Mouse (Mus musculus): Measurements from ENCODE around the gene Kcnj16. TPM values are rescaled to one million over a fixed set of nuclear protein-coding genes. Genes with fewer than 3 reads are reported as not detected.

The Kcnj16 gene
- polyA plus RNA-seq, 1 experiment from 2014 or later, result not detected

DNA sequence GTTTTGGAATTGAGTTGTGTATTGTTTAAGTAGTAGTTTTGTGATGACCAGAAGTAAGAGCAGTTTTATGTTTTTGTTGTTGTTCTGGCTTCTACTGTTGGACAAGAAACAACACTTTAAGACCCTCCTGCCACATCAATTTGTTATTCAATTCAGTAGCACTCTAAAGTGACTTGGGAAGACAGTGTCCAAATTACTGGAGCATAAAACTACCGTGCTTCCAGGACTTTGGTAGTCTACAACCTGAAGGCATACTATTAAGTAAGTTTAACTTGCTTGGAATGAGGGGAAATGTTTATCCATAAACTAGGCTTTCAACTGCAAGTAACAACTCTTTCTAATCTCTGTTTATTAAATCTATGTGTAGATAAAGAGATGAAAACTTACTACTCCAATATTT, 17.7 kb downstream of the Kcnj16 start:
- Histone ChIP-seq H3K9me3 (ENCODE audit: control insufficient read depth, low read length) (no peaks in the 10 kb centered on the region), H3K27ac (ENCODE audit: low read depth, low read length) (no peak overlapping the region), H3K4me3 (ENCODE audit: low read depth, low read length) (no peak overlapping the region), H3K4me1 (ENCODE audit: control insufficient read depth, insufficient read depth, low read length) (no peaks in the 10 kb centered on the region), H3K36me3 (ENCODE audit: control insufficient read depth, insufficient read depth, low read length) (no peaks in the 10 kb centered on the region), H3K27me3 (ENCODE audit: control insufficient read depth, insufficient read depth, low read length) (no peaks in the 10 kb centered on the region), H3K4me2 (ENCODE audit: low read depth) (no peak overlapping the region), H3K9ac (ENCODE audit: low read length) (no peak overlapping the region)
- DNase-seq (ENCODE audit: low spot score), result no peak
- no peak for ATAC-seq (ENCODE audit: insufficient read depth, low FRiP score, low TSS enrichment)
- WGBS, result 96% methylated on average over 1 of the region's 1 CpGs

DNA sequence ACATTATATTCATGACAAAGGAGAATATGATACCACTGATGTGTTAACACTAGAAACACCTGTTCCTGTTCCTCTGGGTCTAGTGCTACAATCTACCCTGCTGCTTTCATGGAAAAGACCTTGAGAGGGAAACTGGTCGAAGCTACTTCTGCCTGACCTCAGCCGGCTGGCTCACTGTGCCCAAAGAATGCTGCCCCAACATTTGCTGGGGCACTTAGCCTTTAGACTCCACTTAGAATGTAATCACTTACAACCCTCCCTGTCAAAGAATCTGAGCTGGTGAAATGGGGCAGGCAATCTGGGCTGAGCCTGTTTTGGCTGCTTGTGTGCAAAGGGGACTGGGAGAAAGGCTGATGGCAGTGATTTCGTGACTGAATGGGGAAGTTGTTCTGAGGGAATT, 18.1 kb downstream of the Kcnj16 start:
- Histone ChIP-seq H3K9me3 (ENCODE audit: control insufficient read depth, low read length) (no peaks in the 10 kb centered on the region), H3K36me3 (ENCODE audit: control insufficient read depth, insufficient read depth, low read length) (no peaks in the 10 kb centered on the region), H3K9ac (ENCODE audit: low read length) (no peak overlapping the region), H3K27me3 (ENCODE audit: control insufficient read depth, insufficient read depth, low read length) (no peaks in the 10 kb centered on the region), H3K4me1 (ENCODE audit: control insufficient read depth, insufficient read depth, low read length) (no peaks in the 10 kb centered on the region), H3K27ac (ENCODE audit: low read depth, low read length) (no peak overlapping the region), H3K4me3 (ENCODE audit: low read depth, low read length) (no peak overlapping the region), H3K4me2 (ENCODE audit: low read depth) (no peak overlapping the region)
- no peak for DNase-seq (ENCODE audit: low spot score)
- no peak for ATAC-seq (ENCODE audit: insufficient read depth, low FRiP score, low TSS enrichment)
- 48% methylated on average over 3 of the region's 3 CpGs for WGBS

DNA sequence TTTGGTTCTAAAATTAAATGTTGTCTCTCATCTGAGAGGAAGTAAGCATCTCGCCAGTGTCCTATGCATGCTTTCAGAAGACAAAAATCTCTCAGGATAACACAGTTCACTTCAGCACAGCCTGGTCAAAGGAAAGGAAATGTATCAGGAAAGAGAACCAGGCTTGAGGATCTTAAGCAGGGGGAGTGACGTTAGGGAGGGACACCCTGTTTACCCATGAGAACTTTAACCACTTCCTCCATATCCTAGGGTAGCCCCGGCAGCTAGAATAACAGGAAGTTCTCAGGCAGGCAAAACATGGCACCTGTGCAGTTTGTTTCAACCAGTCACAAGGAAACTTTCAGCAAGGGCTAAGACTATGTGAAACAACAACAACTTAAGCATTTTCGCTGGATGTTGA, 25.8 kb downstream of the Kcnj16 start:
- H3K36me3 ChIP-seq (ENCODE audit: control insufficient read depth, insufficient read depth, low read length), result no peaks in the 10 kb centered on the region
- no peaks in the 10 kb centered on the region for H3K9me3 ChIP-seq (ENCODE audit: control insufficient read depth, low read length)
- no peak overlapping the region for H3K4me2 ChIP-seq (ENCODE audit: low read depth)
- WGBS, result 59% methylated on average over 4 of the region's 4 CpGs
- H3K4me3 ChIP-seq (ENCODE audit: low read depth, low read length), result no peak overlapping the region
- no peak overlapping the region for H3K9ac ChIP-seq (ENCODE audit: low read length)
- no peak for DNase-seq (ENCODE audit: low spot score)
- H3K4me1 ChIP-seq (ENCODE audit: control insufficient read depth, insufficient read depth, low read length), result no peaks in the 10 kb centered on the region
- no peak overlapping the region for H3K27ac ChIP-seq (ENCODE audit: low read depth, low read length)
- H3K27me3 ChIP-seq (ENCODE audit: control insufficient read depth, insufficient read depth, low read length), result no peaks in the 10 kb centered on the region
- ATAC-seq (ENCODE audit: insufficient read depth, low FRiP score, low TSS enrichment), result no peak

DNA sequence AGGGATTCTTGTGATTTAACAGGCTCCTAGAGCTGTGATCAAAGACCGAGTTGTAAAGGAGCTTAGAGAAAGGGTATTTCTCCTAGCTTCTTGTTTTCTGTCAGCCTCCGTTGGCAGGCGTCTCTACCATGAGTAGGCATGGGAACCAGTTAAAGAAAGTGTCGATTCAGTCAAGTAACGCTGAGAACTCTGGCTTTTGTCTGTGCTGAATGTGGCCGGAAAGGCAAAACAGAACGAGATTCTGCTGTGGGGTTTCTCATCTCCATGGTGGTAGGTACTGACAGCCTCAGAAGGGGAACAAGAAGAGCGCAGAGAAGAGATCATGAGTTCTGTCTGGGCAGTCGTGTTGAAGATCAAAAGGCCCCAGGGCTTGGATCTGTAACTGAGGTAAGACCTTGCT, 29.4 kb downstream of the Kcnj16 start:
- no peaks in the 10 kb centered on the region for H3K36me3 ChIP-seq (ENCODE audit: control insufficient read depth, insufficient read depth, low read length)
- no peak overlapping the region for H3K9ac ChIP-seq (ENCODE audit: low read length)
- H3K9me3 ChIP-seq (ENCODE audit: control insufficient read depth, low read length), result no peaks in the 10 kb centered on the region
- DNase-seq (ENCODE audit: low spot score) (no peak), ATAC-seq (ENCODE audit: insufficient read depth, low FRiP score, low TSS enrichment) (no peak)
- H3K4me1 ChIP-seq (ENCODE audit: control insufficient read depth, insufficient read depth, low read length), result no peaks in the 10 kb centered on the region
- H3K4me2 ChIP-seq (ENCODE audit: low read depth), result no peak overlapping the region
- no peaks in the 10 kb centered on the region for H3K27me3 ChIP-seq (ENCODE audit: control insufficient read depth, insufficient read depth, low read length)
- 78% methylated on average over 9 of the region's 9 CpGs for WGBS
- no peak overlapping the region for H3K4me3 ChIP-seq (ENCODE audit: low read depth, low read length)
- no peak overlapping the region for H3K27ac ChIP-seq (ENCODE audit: low read depth, low read length)

DNA sequence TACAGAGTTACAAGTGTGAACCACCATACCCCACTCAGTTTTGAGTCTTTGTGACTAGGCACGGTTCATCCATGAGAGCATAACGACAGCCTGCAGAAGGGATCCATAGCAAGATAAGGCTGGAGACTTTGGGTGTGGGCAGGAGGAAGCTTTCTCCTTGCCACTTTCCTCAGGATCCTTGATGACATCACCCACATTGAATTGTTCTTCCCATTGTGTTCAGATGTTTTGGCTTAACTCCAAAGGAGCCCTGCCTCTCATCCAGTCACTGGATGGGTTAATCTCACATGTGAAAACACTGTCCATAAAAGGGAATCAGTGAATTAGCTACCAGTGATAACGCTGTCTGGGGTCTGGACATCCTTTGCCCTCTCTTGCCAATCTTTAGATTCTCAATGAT, 37.3 kb downstream of the Kcnj16 start:
- Histone ChIP-seq H3K4me3 (ENCODE audit: low read depth, low read length) (no peak overlapping the region), H3K36me3 (ENCODE audit: control insufficient read depth, insufficient read depth, low read length) (no peaks in the 10 kb centered on the region), H3K27ac (ENCODE audit: low read depth, low read length) (no peak overlapping the region), H3K9ac (ENCODE audit: low read length) (no peak overlapping the region), H3K9me3 (ENCODE audit: control insufficient read depth, low read length) (no peaks in the 10 kb centered on the region), H3K4me2 (ENCODE audit: low read depth) (no peak overlapping the region), H3K27me3 (ENCODE audit: control insufficient read depth, insufficient read depth, low read length) (no peaks in the 10 kb centered on the region), H3K4me1 (ENCODE audit: control insufficient read depth, insufficient read depth, low read length) (no peaks in the 10 kb centered on the region)
- WGBS, result 89% methylated on average over 3 of the region's 3 CpGs
- DNase-seq (ENCODE audit: low spot score) (no peak), ATAC-seq (ENCODE audit: insufficient read depth, low FRiP score, low TSS enrichment) (no peak)

DNA sequence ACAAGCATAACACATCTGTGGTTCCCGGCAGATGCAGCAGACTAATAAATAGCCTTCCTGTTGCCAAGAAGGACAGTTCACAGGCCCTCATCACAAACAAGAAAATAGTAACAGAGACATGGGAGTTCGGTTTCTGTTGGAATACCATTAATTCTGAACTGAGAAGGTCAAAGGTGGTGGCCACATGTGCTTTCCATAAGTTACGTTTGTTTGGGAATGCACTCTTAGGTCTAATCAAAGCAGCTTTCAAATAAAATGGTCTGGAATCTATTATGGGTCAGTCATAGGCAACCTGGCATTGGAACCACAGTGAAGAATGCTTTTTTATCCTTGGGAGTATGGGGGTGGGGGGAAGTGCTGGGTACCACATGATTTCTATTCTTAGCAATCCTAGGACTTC, 41.6 kb downstream of the Kcnj16 start:
- Histone ChIP-seq H3K9ac (ENCODE audit: low read length) (no peak overlapping the region), H3K27ac (ENCODE audit: low read depth, low read length) (no peak overlapping the region), H3K9me3 (ENCODE audit: control insufficient read depth, low read length) (no peaks in the 10 kb centered on the region), H3K27me3 (ENCODE audit: control insufficient read depth, insufficient read depth, low read length) (no peaks in the 10 kb centered on the region), H3K36me3 (ENCODE audit: control insufficient read depth, insufficient read depth, low read length) (no peaks in the 10 kb centered on the region), H3K4me1 (ENCODE audit: control insufficient read depth, insufficient read depth, low read length) (no peaks in the 10 kb centered on the region), H3K4me3 (ENCODE audit: low read depth, low read length) (no peak overlapping the region), H3K4me2 (ENCODE audit: low read depth) (no peak overlapping the region)
- WGBS, result 56% methylated on average over 3 of the region's 3 CpGs
- ATAC-seq (ENCODE audit: insufficient read depth, low FRiP score, low TSS enrichment), result no peak
- no peak for DNase-seq (ENCODE audit: low spot score)

DNA sequence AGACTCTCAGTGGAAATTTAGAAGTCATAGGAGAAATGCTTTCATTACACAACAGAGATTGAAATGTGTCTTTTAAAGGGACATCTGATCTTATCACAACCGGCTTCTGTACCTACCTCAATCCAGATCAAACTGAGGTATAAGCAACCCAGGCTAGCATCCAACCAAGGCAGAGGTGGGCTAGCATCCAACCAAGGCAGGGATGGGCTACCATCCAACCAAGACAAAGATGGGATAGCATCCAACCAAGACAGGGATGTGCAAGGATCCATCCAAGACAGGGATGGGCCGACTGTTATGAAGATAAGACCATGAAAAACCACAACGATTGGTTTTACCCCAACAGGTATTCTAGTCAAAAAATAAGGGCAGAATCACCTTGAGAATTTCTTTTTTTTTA, 48.4 kb downstream of the Kcnj16 start:
- no peaks in the 10 kb centered on the region for H3K4me1 ChIP-seq (ENCODE audit: control insufficient read depth, insufficient read depth, low read length)
- DNase-seq (ENCODE audit: low spot score) (no peak), ATAC-seq (ENCODE audit: insufficient read depth, low FRiP score, low TSS enrichment) (no peak)
- no peak overlapping the region for H3K27ac ChIP-seq (ENCODE audit: low read depth, low read length)
- no peak overlapping the region for H3K9ac ChIP-seq (ENCODE audit: low read length)
- no peaks in the 10 kb centered on the region for H3K27me3 ChIP-seq (ENCODE audit: control insufficient read depth, insufficient read depth, low read length)
- H3K4me2 ChIP-seq (ENCODE audit: low read depth), result no peak overlapping the region
- no peaks in the 10 kb centered on the region for H3K36me3 ChIP-seq (ENCODE audit: control insufficient read depth, insufficient read depth, low read length)
- WGBS, result 93% methylated on average over 3 of the region's 3 CpGs
- no peak overlapping the region for H3K4me3 ChIP-seq (ENCODE audit: low read depth, low read length)
- no peaks in the 10 kb centered on the region for H3K9me3 ChIP-seq (ENCODE audit: control insufficient read depth, low read length)

DNA sequence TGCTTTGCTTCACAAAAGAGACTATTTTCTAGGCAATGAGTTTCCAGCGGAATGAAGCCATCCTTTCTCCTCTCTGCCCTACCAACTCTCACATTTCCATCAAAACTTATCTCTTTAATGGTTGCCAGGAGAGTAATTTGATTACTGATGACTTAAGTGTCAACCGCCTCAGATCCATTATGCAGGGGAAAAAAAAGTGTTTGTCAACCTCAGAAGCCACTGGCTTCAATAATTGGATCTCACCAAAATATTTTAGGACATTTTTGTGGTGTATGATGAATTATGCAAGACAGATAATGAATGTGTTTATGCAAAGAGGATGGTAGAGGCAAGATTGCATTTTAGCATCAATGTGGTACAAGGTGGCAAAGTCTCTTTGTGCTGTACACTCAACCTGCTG, 52.4 kb downstream of the Kcnj16 start:
- no peaks in the 10 kb centered on the region for H3K27me3 ChIP-seq (ENCODE audit: control insufficient read depth, insufficient read depth, low read length)
- 43% methylated on average over 2 of the region's 2 CpGs for WGBS
- H3K4me2 ChIP-seq (ENCODE audit: low read depth), result no peak overlapping the region
- H3K4me1 ChIP-seq (ENCODE audit: control insufficient read depth, insufficient read depth, low read length), result no peaks in the 10 kb centered on the region; the same call in 1 of the 2 replicates
- H3K36me3 ChIP-seq (ENCODE audit: control insufficient read depth, insufficient read depth, low read length), result no peaks in the 10 kb centered on the region
- no peaks in the 10 kb centered on the region for H3K9me3 ChIP-seq (ENCODE audit: control insufficient read depth, low read length)
- DNase-seq (ENCODE audit: low spot score) (no peak), ATAC-seq (ENCODE audit: insufficient read depth, low FRiP score, low TSS enrichment) (no peak)
- no peak overlapping the region for H3K4me3 ChIP-seq (ENCODE audit: low read depth, low read length)
- no peak overlapping the region for H3K9ac ChIP-seq (ENCODE audit: low read length)
- no peak overlapping the region for H3K27ac ChIP-seq (ENCODE audit: low read depth, low read length)

DNA sequence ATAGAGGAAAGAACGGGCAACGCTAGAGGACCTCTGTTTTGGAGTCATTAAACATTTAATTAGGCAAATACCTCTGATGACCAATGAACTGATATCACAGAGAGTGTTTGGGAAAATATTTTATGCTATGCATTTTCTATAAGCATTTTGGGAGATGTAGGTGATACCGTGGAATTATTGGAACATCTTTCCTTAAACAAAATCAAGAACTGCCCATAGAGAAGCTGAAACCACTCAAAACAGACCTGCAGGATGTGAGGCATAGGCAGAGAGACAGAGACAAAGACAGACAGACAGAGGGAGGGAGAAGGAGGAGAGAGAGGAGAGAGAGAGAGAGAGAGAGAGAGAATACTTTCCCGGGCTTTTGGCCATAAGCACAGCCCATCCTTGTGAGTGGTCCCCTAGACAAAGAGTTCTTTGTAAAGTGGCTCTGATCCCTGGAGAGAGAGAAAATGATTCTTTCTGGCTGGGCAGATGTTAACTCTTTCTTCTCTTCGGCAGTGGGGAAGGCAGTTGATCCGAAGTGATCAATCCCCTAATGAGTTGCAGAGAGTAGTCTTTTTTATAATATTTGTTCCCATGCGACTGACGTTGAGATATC, 54.9 kb downstream of the Kcnj16 start:
- ATAC-seq (ENCODE audit: insufficient read depth, low FRiP score, low TSS enrichment), result peak; percentile 35; the same call in 1 of the 2 replicates
- Histone ChIP-seq H3K36me3 (ENCODE audit: control insufficient read depth, insufficient read depth, low read length) (no peaks in the 10 kb centered on the region), H3K9ac (ENCODE audit: low read length) (no peak overlapping the region), H3K27me3 (ENCODE audit: control insufficient read depth, insufficient read depth, low read length) (no peaks in the 10 kb centered on the region), H3K27ac (ENCODE audit: low read depth, low read length) (no peak overlapping the region), H3K4me1 (ENCODE audit: control insufficient read depth, insufficient read depth, low read length) (no peaks in the 10 kb centered on the region; the same call in 1 of the 2 replicates), H3K4me3 (ENCODE audit: low read depth, low read length) (no peak overlapping the region), H3K4me2 (ENCODE audit: low read depth) (no peak overlapping the region), H3K9me3 (ENCODE audit: control insufficient read depth, low read length) (no peaks in the 10 kb centered on the region)
- no peak for DNase-seq (ENCODE audit: low spot score)
- WGBS, result 50% methylated on average over 8 of the region's 8 CpGs

Measured in neural tube, embryonic 11.5 days (tissue).